Mouse (Mus musculus) duodenum, adult 2 months (tissue): ENCODE measurements around the gene Dusp19. TPM values are rescaled to one million over a fixed set of nuclear protein-coding genes. Genes with fewer than 3 reads are reported as not detected.

Source experiments
- polyA plus RNA-seq: library from polyadenylated mRNA; depleted of rRNA; stranded (reverse); fragments of >200 nt; gene quantifications from 2 replicates; pipeline ENCODE4 v1.2.3, GENCODE M21; 2012; ENCODE audit warnings: low replicate concordance; rRNA removed

Dusp19 gene
- 1.4 and 1.8 TPM in 2 replicates for polyA plus RNA-seq

GRCm38 (mm10) chr2:80616854-80617737 lies at the start of gene Dusp19, which contains the start of gene Nup35:
Gene Dusp19, plus strand, starts transcription at chr2:80617045.
Gene Nup35, plus strand, starts transcription at chr2:80617236.

GRCm38 (mm10) chr2:80581043-80581711 lies 35.7 kb upstream of the Dusp19 start, which contains the start of gene Nckap1:
Gene Nckap1, minus strand, starts transcription at chr2:80581380.

Other genes starting within 250 kb of the Dusp19 start
- 1.2 and 1.4 TPM in 2 replicates for gene Frzb, start 169.4 kb upstream of the Dusp19 start, polyA plus RNA-seq
- 9.7 and 9.9 TPM in 2 replicates for gene Nckap1, start 35.7 kb upstream of the Dusp19 start, polyA plus RNA-seq
- 5.5 and 10.1 TPM in 2 replicates for gene Nup35, start 191 bp downstream of the Dusp19 start, polyA plus RNA-seq